Mouse (Mus musculus) MEL (cell line): ENCODE measurements around the gene Rnaseh2b. TPM values are rescaled to one million over a fixed set of nuclear protein-coding genes. Genes with fewer than 3 reads are reported as not detected.

Experiments
- DNase-seq: peaks from one replicate; pipeline ENCODE4 v3.0.0; 2011; ENCODE audit warnings: low read depth, low spot score
- H3K27ac ChIP-seq: 2 replicates; pipeline ENCODE4 v1.5.1; 2012; ENCODE audit warnings: low read depth, mild to moderate bottlenecking, control low read depth, low read length, moderate library complexity; ENCODE audit not compliant: control insufficient read depth
- H3K27me3 ChIP-seq, 2 experiments: fragments of 150-350 bp in 1 of 2; sonication (generic) in 1 of 2; 2 replicates each; pipeline ENCODE4 v1.6.1; 2012; ENCODE audit warnings: low read length in 2 of 2, mild to moderate bottlenecking in 2 of 2, improper control_type of control experiment in 1 of 2, moderate library complexity in 1 of 2; ENCODE audit not compliant: insufficient read depth in 2 of 2, control insufficient read depth in 1 of 2
- H3K36me3 ChIP-seq, 2 experiments: 2 replicates each; pipeline ENCODE4 v1.6.1; 2012 to 2014; ENCODE audit warnings: low read length in 2 of 2, improper control_type of control experiment in 1 of 2, inconsistent platforms in 1 of 2, mild to moderate bottlenecking in 1 of 2; ENCODE audit not compliant: insufficient read depth in 2 of 2, control insufficient read depth in 1 of 2
- H3K4me1 ChIP-seq, 2 experiments: fragments of 150-350 bp in 1 of 2; sonication (generic) in 1 of 2; 2 replicates each; pipeline ENCODE4 v1.6.1; 2012; ENCODE audit warnings: low read length in 2 of 2, improper control_type of control experiment in 1 of 2, mild to moderate bottlenecking in 1 of 2; ENCODE audit not compliant: insufficient read depth in 2 of 2, control insufficient read depth in 1 of 2
- H3K4me3 ChIP-seq, 2 experiments: fragments of 150-350 bp in 1 of 2; sonication (generic) in 1 of 2; 2 replicates each; pipeline ENCODE4 v1.5.1; 2012; ENCODE audit warnings: low read depth in 2 of 2, low read length in 2 of 2, mild to moderate bottlenecking in 2 of 2, moderate library complexity in 2 of 2, control low read depth in 1 of 2, improper control_type of control experiment in 1 of 2; ENCODE audit not compliant: control insufficient read depth in 1 of 2, insufficient read depth in 1 of 2
- H3K79me2 ChIP-seq: 2 replicates; pipeline ENCODE4 v1.6.1; 2012; ENCODE audit warnings: mild to moderate bottlenecking, low read length, moderate library complexity; ENCODE audit not compliant: control insufficient read depth, poor library complexity, insufficient read depth
- H3K9ac ChIP-seq: 2 replicates; pipeline ENCODE4 v1.6.1; 2012; ENCODE audit warnings: low read depth, mild to moderate bottlenecking, control low read depth, low read length, moderate library complexity; ENCODE audit not compliant: control insufficient read depth, poor library complexity, severe bottlenecking
- H3K9me3 ChIP-seq: fragments of 150-350 bp; sonication (generic); replicated peaks from 2 replicates; pipeline ENCODE4 v1.6.1; 2012; ENCODE audit warnings: mild to moderate bottlenecking, low read length, improper control_type of control experiment, moderate library complexity; ENCODE audit not compliant: insufficient read depth
- BHLHE40 ChIP-seq: IDR thresholded peaks from 2 replicates; pipeline ENCODE4 v1.6.1; 2012; ENCODE audit warnings: low read depth, mild to moderate bottlenecking, inconsistent platforms, low read length, improper control_type of control experiment, borderline replicate concordance
- CHD1 ChIP-seq: IDR thresholded peaks from 2 replicates; pipeline ENCODE4 v1.6.1; 2012; ENCODE audit warnings: low read depth, mild to moderate bottlenecking, inconsistent platforms, low read length, improper control_type of control experiment
- CHD2 ChIP-seq: IDR thresholded peaks from 2 replicates; pipeline ENCODE4 v1.6.1; 2011; ENCODE audit warnings: low read length, improper control_type of control experiment
- CTCF ChIP-seq, 3 experiments: IDR thresholded peaks in 2 of 3; conservative IDR thresholded peaks in 1 of 3; 2 replicates each; pipeline ENCODE4 v1.5.1; 2011 to 2012; ENCODE audit warnings: low read length in 3 of 3, low read depth in 2 of 3, mild to moderate bottlenecking in 2 of 3, improper control_type of control experiment in 1 of 3, inconsistent platforms in 1 of 3, mixed read lengths in 1 of 3, moderate library complexity in 1 of 3; ENCODE audit not compliant: control insufficient read depth in 1 of 3, insufficient read depth in 1 of 3, poor library complexity in 1 of 3, severe bottlenecking in 1 of 3
- ELF1 ChIP-seq: IDR thresholded peaks from 2 replicates; pipeline ENCODE4 v1.6.1; 2014; ENCODE audit warnings: low read depth, mild to moderate bottlenecking, inconsistent platforms, low read length, improper control_type of control experiment, moderate library complexity
- EP300 ChIP-seq, 2 experiments: IDR thresholded peaks; 2 replicates each; pipeline ENCODE4 v1.6.1; 2011; ENCODE audit warnings: improper control_type of control experiment in 2 of 2, low read length in 2 of 2, low read depth in 1 of 2, mild to moderate bottlenecking in 1 of 2
- ETS1 ChIP-seq: IDR thresholded peaks from 2 replicates; pipeline ENCODE4 v1.6.1; 2012; ENCODE audit warnings: low read depth, mild to moderate bottlenecking, inconsistent platforms, low read length, improper control_type of control experiment, moderate library complexity
- JUND ChIP-seq: IDR thresholded peaks from 2 replicates; pipeline ENCODE4 v1.6.1; 2011; ENCODE audit warnings: low read depth, mild to moderate bottlenecking, improper control_type of control experiment, low read length
- MXI1 ChIP-seq: IDR thresholded peaks from 2 replicates; pipeline ENCODE4 v1.6.1; 2011; ENCODE audit warnings: mild to moderate bottlenecking, low read depth, low read length, improper control_type of control experiment
- MYC ChIP-seq: IDR thresholded peaks from 2 replicates; pipeline ENCODE4 v1.6.1; 2011; ENCODE audit warnings: low read depth, mild to moderate bottlenecking, low read length, improper control_type of control experiment, moderate library complexity
- NELFE ChIP-seq: IDR thresholded peaks from 2 replicates; pipeline ENCODE4 v1.6.1; 2011; ENCODE audit warnings: low read depth, low read length, improper control_type of control experiment
- POLR2AphosphoS2 ChIP-seq: IDR thresholded peaks from 2 replicates; pipeline ENCODE4 v1.6.1; 2011; ENCODE audit warnings: low read length, improper control_type of control experiment
- POLR2AphosphoS5 ChIP-seq: IDR thresholded peaks from 2 replicates; pipeline ENCODE4 v1.6.1; 2012; ENCODE audit warnings: low read depth, borderline replicate concordance, mild to moderate bottlenecking, inconsistent platforms, low read length, moderate library complexity, mixed read lengths
- RAD21 ChIP-seq: IDR thresholded peaks from 2 replicates; pipeline ENCODE4 v1.6.1; 2011; ENCODE audit warnings: mild to moderate bottlenecking, low read depth, low read length, improper control_type of control experiment
- SMC3 ChIP-seq: IDR thresholded peaks from 2 replicates; pipeline ENCODE4 v1.6.1; 2011; ENCODE audit warnings: low read depth, low read length, improper control_type of control experiment
- TBP ChIP-seq: IDR thresholded peaks from 2 replicates; pipeline ENCODE4 v1.8.0; 2011; ENCODE audit warnings: low read depth, low read length, improper control_type of control experiment
- UBTF ChIP-seq: IDR thresholded peaks from 2 replicates; pipeline ENCODE4 v1.6.1; 2012; ENCODE audit warnings: low read depth, mild to moderate bottlenecking, inconsistent platforms, low read length, improper control_type of control experiment, moderate library complexity, borderline replicate concordance; ENCODE audit not compliant: insufficient read depth
- USF1 ChIP-seq: IDR thresholded peaks from 2 replicates; pipeline ENCODE4 v1.6.1; 2014; ENCODE audit warnings: low read depth, mild to moderate bottlenecking, inconsistent platforms, low read length, improper control_type of control experiment, moderate library complexity
- ZMIZ1 ChIP-seq: IDR thresholded peaks from 2 replicates; pipeline ENCODE4 v1.6.1; 2012; ENCODE audit warnings: low read depth, mild to moderate bottlenecking, inconsistent platforms, low read length, improper control_type of control experiment, moderate library complexity
- ZNF384 ChIP-seq: IDR thresholded peaks from 2 replicates; pipeline ENCODE4 v1.6.1; 2012; ENCODE audit warnings: low read depth, mild to moderate bottlenecking, inconsistent platforms, low read length, improper control_type of control experiment
- polyA plus RNA-seq, 2 experiments: library from polyadenylated mRNA; stranded (reverse) in 1 of 2; unstranded in 1 of 2; fragments of >175 nt in 1 of 2; fragments of >200 nt in 1 of 2; gene quantifications; 2 replicates each; pipeline versions ENCODE4 v1.2.1 to v1.2.4; 2012; ENCODE audit warnings: low replicate concordance in 2 of 2, low read depth in 1 of 2; ENCODE audit not compliant: insufficient read length in 2 of 2, insufficient read depth in 1 of 2, missing spikeins in 1 of 2
- total RNA-seq: library from RNA; depleted of rRNA; stranded (reverse); fragments of 300-350 nt; gene quantifications from 2 replicates; pipeline ENCODE4 v1.2.3, GENCODE M21; 2012

The Rnaseh2b gene
- total and polyA plus RNA-seq, 3 experiments, result 50.2 to 412 (median 88.2) TPM

DNA sequence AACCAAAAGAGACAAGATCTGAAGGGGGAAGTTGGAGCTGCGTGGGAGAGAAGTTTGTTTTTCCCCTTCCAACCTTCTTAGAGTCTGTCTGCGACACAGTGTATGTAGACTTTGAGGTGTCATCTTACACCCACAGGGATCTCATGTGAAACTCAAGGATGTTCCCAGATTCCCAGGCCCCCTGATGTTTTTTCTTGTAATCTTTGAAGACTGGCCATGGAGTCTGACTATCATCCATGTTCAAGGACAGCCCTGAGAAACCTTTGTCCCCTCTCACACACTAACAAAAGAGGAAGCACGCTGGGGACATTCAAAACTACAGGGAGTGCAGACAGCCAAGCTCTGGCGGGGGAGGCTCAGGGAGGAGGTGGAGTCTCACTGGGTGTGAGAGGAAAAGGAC, 46.8 kb upstream of the Rnaseh2b start:
- no peaks in the 10 kb centered on the region; a peak in 1 of 4 replicates for H3K27me3 ChIP-seq
- no peaks in the 10 kb centered on the region for H3K9me3 ChIP-seq
- H3K79me2 ChIP-seq, result no peaks in the 10 kb centered on the region
- H3K27ac ChIP-seq, result no peak overlapping the region
- TF ChIP-seq USF1 (no peak), NELFE (no peak), TBP (no peak), CHD2 (no peak), BHLHE40 (no peak), ETS1 (no peak), CTCF (IDR thresholded peaks at IDR 0.05 in 2 of 3, conservative IDR thresholded peaks at IDR 0.05 in 1 of 3; ENCODE audit: control insufficient read depth in 1 of 3, insufficient read depth in 1 of 3, low read depth in 2 of 3, low read length in 3 of 3, poor library complexity in 1 of 3, severe bottlenecking in 1 of 3) (no peak), SMC3 (no peak), MXI1 (no peak), EP300 (IDR thresholded peaks at IDR 0.05; ENCODE audit: low read depth in 1 of 2, low read length in 2 of 2) (no peak)
- no peaks in the 10 kb centered on the region; a peak in 1 of 4 replicates for H3K36me3 ChIP-seq
- no peak overlapping the region for H3K9ac ChIP-seq
- 0 out of 4 replicates have a peak overlapping the region, but pooled peaks of 1 of the 2 experiments have one; percentile 15 for H3K4me3 ChIP-seq
- DNase-seq, result peak; percentile 37
- H3K4me1 ChIP-seq, result peaks cover 0 to 4% of the 10 kb centered on the region in 2 experiments; a peak in 1 of 4 replicates

DNA sequence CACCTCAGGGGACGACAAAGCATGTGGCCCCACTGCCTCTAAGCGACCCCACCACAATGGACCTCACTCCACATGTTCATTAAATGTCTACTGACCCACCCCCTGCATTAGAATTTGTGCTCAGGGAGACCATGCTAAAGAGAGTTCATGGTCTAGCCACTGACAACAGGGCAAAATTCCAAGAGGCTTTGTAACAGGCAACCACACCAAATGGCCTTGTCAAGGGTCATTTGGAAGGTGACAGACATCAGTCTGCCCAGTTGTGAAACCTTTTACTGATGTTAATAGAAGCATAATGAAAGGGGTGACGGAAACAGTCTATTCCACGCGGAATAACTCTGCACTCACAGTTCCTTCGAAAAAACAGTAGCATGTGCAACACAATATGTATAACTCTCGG, 44.0 kb upstream of the Rnaseh2b start:
- no peak for TF ChIP-seq POLR2AphosphoS5
- no peak for TF ChIP-seq SMC3
- TF ChIP-seq POLR2AphosphoS2, result no peak
- TF ChIP-seq CHD2, result no peak
- Histone ChIP-seq H3K36me3 (no peaks in the 10 kb centered on the region; a peak in 1 of 4 replicates), H3K79me2 (no peaks in the 10 kb centered on the region), H3K4me3 (no peak overlapping the region), H3K4me1 (peaks cover 0 to 4% of the 10 kb centered on the region in 2 experiments; a peak in 1 of 4 replicates), H3K27me3 (no peaks in the 10 kb centered on the region), H3K27ac (no peak overlapping the region), H3K9ac (no peak overlapping the region), H3K9me3 (no peaks in the 10 kb centered on the region)
- no peak for DNase-seq

GRCm38 (mm10) chr14:62248796-62249195, 43.6 kb upstream of the Rnaseh2b start:
- Histone ChIP-seq H3K4me1 (peaks cover 0 to 4% of the 10 kb centered on the region in 2 experiments; a peak in 1 of 4 replicates), H3K9me3 (no peaks in the 10 kb centered on the region), H3K27me3 (no peaks in the 10 kb centered on the region), H3K9ac (no peak overlapping the region), H3K4me3 (no peak overlapping the region), H3K79me2 (no peaks in the 10 kb centered on the region), H3K36me3 (no peaks in the 10 kb centered on the region; a peak in 1 of 4 replicates), H3K27ac (no peak overlapping the region)
- DNase-seq, result no peak
- TF ChIP-seq ETS1 (no peak), ZMIZ1 (no peak), NELFE (no peak), UBTF (no peak), RAD21 (no peak), MYC (no peak), EP300 (IDR thresholded peaks at IDR 0.05; ENCODE audit: low read depth in 1 of 2, low read length in 2 of 2) (no peak), ELF1 (no peak), JUND (no peak), ZNF384 (no peak), CHD1 (no peak)
